Comparison of ENCODE assay signal across 8 mouse cellular contexts in the genomic region with DNA sequence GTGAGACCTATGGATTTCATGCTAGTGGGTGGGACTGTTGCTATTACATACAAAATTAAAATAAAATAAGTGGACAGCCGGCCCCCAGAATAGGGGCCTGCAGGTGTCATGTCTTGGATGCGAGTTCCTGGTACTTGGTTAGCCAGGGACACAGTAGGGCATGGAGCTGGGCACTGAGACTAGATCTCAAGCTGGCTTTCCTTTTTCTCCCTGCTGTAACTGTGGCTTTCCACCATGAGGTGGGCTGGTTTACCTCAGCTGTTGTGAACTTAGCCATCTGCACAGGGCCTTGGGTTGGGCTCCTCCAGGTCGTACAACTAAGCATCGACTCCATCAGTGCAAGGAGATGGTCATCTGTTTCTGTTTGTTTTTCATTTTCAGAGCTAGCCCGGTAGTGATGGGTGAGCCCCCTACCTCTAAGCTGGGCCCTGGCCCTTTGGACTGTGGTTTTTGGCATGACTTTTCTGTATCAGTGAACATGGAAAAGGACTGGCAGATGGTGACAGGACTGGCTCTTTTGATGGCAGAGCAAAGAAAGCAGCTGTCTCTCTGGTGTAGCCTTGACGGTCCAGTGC. TPM values are rescaled to one million over a fixed set of nuclear protein-coding genes. Genes with fewer than 3 reads are reported as not detected.
DNase-seq lines count a peak whose midpoint lies in the region; ATAC-seq and TF ChIP-seq lines count a peak whose summit lies in the region.

No protein-coding gene starts in this region.

- no peak for TF ChIP-seq CTCF in heart, adult 2 months (IDR thresholded peaks at IDR 0.05)
- no peak for TF ChIP-seq CTCF in liver, embryonic 14.5 days (IDR thresholded peaks at IDR 0.05; ENCODE audit: low read depth)

- no peaks in the 10 kb centered on the region for H3K27me3 ChIP-seq in heart, adult 2 months (ENCODE audit: control insufficient read depth, insufficient read depth, low read length)
- peaks cover 7% of the 10 kb centered on the region; the same call in 1 of the 2 replicates for H3K27me3 ChIP-seq in neural tube, embryonic 11.5 days (ENCODE audit: control insufficient read depth, insufficient read depth, low read length)
- no peaks in the 10 kb centered on the region for H3K27me3 ChIP-seq in liver, embryonic 14.5 days (ENCODE audit: control insufficient read depth, insufficient read depth, low read length)

- peak overlapping the region; percentile 60 for H3K4me3 ChIP-seq in heart, adult 2 months
- peak overlapping the region; percentile 33 for H3K4me3 ChIP-seq in neural tube, embryonic 11.5 days (ENCODE audit: low read depth, low read length)
- peak overlapping the region; percentile 62 to 68 for H3K4me3 ChIP-seq in liver, embryonic 14.5 days (ENCODE audit: insufficient read depth in 1 of 2, low read depth in 2 of 2, low read length in 2 of 2)

- H3K36me3 ChIP-seq in heart, adult 2 months (ENCODE audit: control insufficient read depth, insufficient read depth, low read length): no peaks in the 10 kb centered on the region
- no peaks in the 10 kb centered on the region for H3K36me3 ChIP-seq in neural tube, embryonic 11.5 days (ENCODE audit: control insufficient read depth, insufficient read depth, low read length)
- no peaks in the 10 kb centered on the region for H3K36me3 ChIP-seq in liver, embryonic 14.5 days (replicated peaks; ENCODE audit: control insufficient read depth, insufficient read depth, low read depth)

- H3K79me2 ChIP-seq in heart, adult 2 months (replicated peaks; ENCODE audit: control insufficient read depth, insufficient read depth, low read length): no peaks in the 10 kb centered on the region

- WGBS in heart, adult 2 months: 78% methylated on average over 6 of the region's 6 CpGs
- WGBS in neural tube, embryonic 11.5 days: 66% methylated on average over 6 of the region's 6 CpGs
- WGBS in liver, embryonic 14.5 days (ENCODE audit: insufficient replicate concordance): 76% methylated on average over 6 of the region's 6 CpGs

- H3K9ac ChIP-seq in heart, adult 2 months (ENCODE audit: low read depth, low read length): peak overlapping the region; percentile 68
- H3K9ac ChIP-seq in neural tube, embryonic 11.5 days (ENCODE audit: low read length): no peak overlapping the region
- peak overlapping the region; percentile 71 for H3K9ac ChIP-seq in liver, embryonic 14.5 days (replicated peaks)

- H3K27ac ChIP-seq in heart, adult 2 months: peak overlapping the region; percentile 69
- no peak overlapping the region for H3K27ac ChIP-seq in neural tube, embryonic 11.5 days (ENCODE audit: low read depth, low read length)
- no peak overlapping the region for H3K27ac ChIP-seq in liver, embryonic 14.5 days

- peaks cover 7% of the 10 kb centered on the region for H3K4me1 ChIP-seq in heart, adult 2 months (ENCODE audit: control insufficient read depth, insufficient read depth, low read length)
- H3K4me1 ChIP-seq in neural tube, embryonic 11.5 days (ENCODE audit: control insufficient read depth, insufficient read depth, low read length): peaks cover 15% of the 10 kb centered on the region
- H3K4me1 ChIP-seq in liver, embryonic 14.5 days (replicated peaks; ENCODE audit: control insufficient read depth in 2 of 2, insufficient read depth in 2 of 2, low read length in 1 of 2): peaks cover 13 to 16% of the 10 kb centered on the region in 2 experiments

- intact Hi-C loops in heart, adult 2 months (cut with DNase I): no loop called here

- DNase-seq in heart, adult 2 months: no peak
- no peak for DNase-seq in heart, postnatal 4 days
- DNase-seq in neural tube, embryonic 11.5 days (ENCODE audit: low spot score): no peak
- DNase-seq in neural tube, embryonic 10.5 days (ENCODE audit: extremely low spot score, low spot score): no peak
- DNase-seq in liver, embryonic 14.5 days (ENCODE audit: low read depth in 3 of 3, low spot score in 3 of 3): no peak
- DNase-seq in adipocyte (ENCODE audit: low spot score): no peak
- no peak for DNase-seq in adrenal gland, adult 18-20 months (ENCODE audit: low spot score in 2 of 2)
- no peak for DNase-seq in left cerebral cortex, adult 9 months (ENCODE audit: low spot score in 2 of 2)

- no peak for TF ChIP-seq POLR2A in heart, adult 2 months (IDR thresholded peaks at IDR 0.05; ENCODE audit: insufficient read depth, low read depth, low read length)

- peak overlapping the region; percentile 64 for H3K4me2 ChIP-seq in neural tube, embryonic 11.5 days (ENCODE audit: low read depth)
- H3K4me2 ChIP-seq in liver, embryonic 14.5 days (ENCODE audit: low read depth): peak overlapping the region; percentile 99

- no peak for TF ChIP-seq EP300 in heart, adult 2 months (IDR thresholded peaks at IDR 0.05; ENCODE audit: insufficient read depth, low read depth, low read length)
- TF ChIP-seq EP300 in liver, embryonic 14.5 days (IDR thresholded peaks at IDR 0.05; ENCODE audit: low read depth): no peak

- no peaks in the 10 kb centered on the region for H3K9me3 ChIP-seq in neural tube, embryonic 11.5 days (ENCODE audit: control insufficient read depth, low read length)
- H3K9me3 ChIP-seq in liver, embryonic 14.5 days (ENCODE audit: control insufficient read depth, low read length): no peaks in the 10 kb centered on the region

- no peak for ATAC-seq in neural tube, embryonic 11.5 days (ENCODE audit: insufficient read depth, low FRiP score, low TSS enrichment)
- ATAC-seq in liver, embryonic 14.5 days (ENCODE audit: insufficient read depth): no peak

RNA-seq across cellular contexts. Expression of a gene that starts 3.8 kb away (rescaled TPM):
- 10 to 100 TPM in 1 of 2 experiments, 1 to 10 TPM in 1; 9.1 to 10.3 TPM for total RNA-seq in heart, adult 2 months (2021)
- 4.8 and 8.2 TPM in 2 replicates for polyA plus RNA-seq in heart, adult 2 months (2012; rRNA removed)
- total RNA-seq in heart, postnatal 4 days (2021): 1 to 10 TPM; 6.7 to 6.9 TPM
- 3.0 and 3.7 TPM in 2 replicates for polyA plus RNA-seq in neural tube, embryonic 11.5 days (2014; fragmentation: Nextera tagmentation; extraction: Ambion mirVana)
- 1.4 and 1.9 TPM in 2 replicates for polyA plus RNA-seq in liver, embryonic 14.5 days (2012; rRNA removed)
- 0.62 and 0.67 TPM in 2 replicates for polyA plus RNA-seq in liver, embryonic 14.5 days (2014; fragmentation: Nextera tagmentation; extraction: Ambion mirVana)
- 10 to 100 TPM; 12.6 to 13.4 TPM for total RNA-seq in adrenal gland, adult 18-20 months (2021)

RNA-seq across cellular contexts. Expression of a gene that starts 5.5 kb away (rescaled TPM):
- under 1 TPM; 0.36 to 0.86 TPM for total RNA-seq in heart, adult 2 months (2021)
- 0.82 and 1.1 TPM in 2 replicates for polyA plus RNA-seq in heart, adult 2 months (2012; rRNA removed)
- 1 to 10 TPM; 1.3 to 1.6 TPM for total RNA-seq in heart, postnatal 4 days (2021)
- polyA plus RNA-seq in neural tube, embryonic 11.5 days (2014; fragmentation: Nextera tagmentation; extraction: Ambion mirVana): 9.0 and 11.3 TPM in 2 replicates
- polyA plus RNA-seq in liver, embryonic 14.5 days (2012; rRNA removed): 0.18 and 0.24 TPM in 2 replicates
- 0.23 and 0.43 TPM in 2 replicates for polyA plus RNA-seq in liver, embryonic 14.5 days (2014; fragmentation: Nextera tagmentation; extraction: Ambion mirVana)
- 1 to 10 TPM in 1 of 2 experiments, under 1 TPM in 1; 0.86 to 1.2 TPM for total RNA-seq in adrenal gland, adult 18-20 months (2021)

RNA-seq across cellular contexts. Expression of a gene that starts 42.7 kb away (rescaled TPM):
- 10 to 100 TPM; 27.3 to 31.1 TPM for total RNA-seq in heart, adult 2 months (2021)
- polyA plus RNA-seq in heart, adult 2 months (2012; rRNA removed): 27.1 and 30.1 TPM in 2 replicates
- 10 to 100 TPM; 45.7 to 50.1 TPM for total RNA-seq in heart, postnatal 4 days (2021)
- polyA plus RNA-seq in neural tube, embryonic 11.5 days (2014; fragmentation: Nextera tagmentation; extraction: Ambion mirVana): 76.2 and 85.3 TPM in 2 replicates
- 31.0 and 42.9 TPM in 2 replicates for polyA plus RNA-seq in liver, embryonic 14.5 days (2012; rRNA removed)
- 65.1 and 68.2 TPM in 2 replicates for polyA plus RNA-seq in liver, embryonic 14.5 days (2014; fragmentation: Nextera tagmentation; extraction: Ambion mirVana)
- 10 to 100 TPM; 36.2 to 40.4 TPM for total RNA-seq in adrenal gland, adult 18-20 months (2021)

RNA-seq across cellular contexts. Expression of a gene that starts 42.8 kb away (rescaled TPM):
- total RNA-seq in heart, adult 2 months (2021): 1 to 10 TPM; 5.1 to 5.2 TPM
- polyA plus RNA-seq in heart, adult 2 months (2012; rRNA removed): 3.6 and 5.9 TPM in 2 replicates
- total RNA-seq in heart, postnatal 4 days (2021): 1 to 10 TPM; 5.2 to 6.0 TPM
- polyA plus RNA-seq in neural tube, embryonic 11.5 days (2014; fragmentation: Nextera tagmentation; extraction: Ambion mirVana): 5.5 and 6.1 TPM in 2 replicates
- polyA plus RNA-seq in liver, embryonic 14.5 days (2012; rRNA removed): 2.0 and 2.3 TPM in 2 replicates
- 1.1 and 1.5 TPM in 2 replicates for polyA plus RNA-seq in liver, embryonic 14.5 days (2014; fragmentation: Nextera tagmentation; extraction: Ambion mirVana)
- total RNA-seq in adrenal gland, adult 18-20 months (2021): 10 to 100 TPM in 1 of 2 experiments, 1 to 10 TPM in 1; 8.1 to 11.2 TPM
